Mouse (Mus musculus) thymus, adult 2 months (tissue): ENCODE measurements around the gene Rrp12.

Experiments
- CTCF ChIP-seq: fragments of 200-500 bp; IDR thresholded peaks from 2 replicates; pipeline ENCODE4 v1.5.1; 2012; ENCODE audit warnings: mild to moderate bottlenecking, control low read depth, low read length, moderate library complexity, borderline replicate concordance; ENCODE audit not compliant: control insufficient read depth, poor library complexity, insufficient read depth; ENCODE audit errors: extremely low read depth
- POLR2A ChIP-seq: fragments of 200-500 bp; IDR thresholded peaks from 2 replicates; pipeline ENCODE4 v1.6.1; 2012; ENCODE audit warnings: mild to moderate bottlenecking, low read length, control low read depth, moderate library complexity; ENCODE audit not compliant: control insufficient read depth, poor library complexity, insufficient read depth; ENCODE audit errors: extremely low read depth

DNA sequence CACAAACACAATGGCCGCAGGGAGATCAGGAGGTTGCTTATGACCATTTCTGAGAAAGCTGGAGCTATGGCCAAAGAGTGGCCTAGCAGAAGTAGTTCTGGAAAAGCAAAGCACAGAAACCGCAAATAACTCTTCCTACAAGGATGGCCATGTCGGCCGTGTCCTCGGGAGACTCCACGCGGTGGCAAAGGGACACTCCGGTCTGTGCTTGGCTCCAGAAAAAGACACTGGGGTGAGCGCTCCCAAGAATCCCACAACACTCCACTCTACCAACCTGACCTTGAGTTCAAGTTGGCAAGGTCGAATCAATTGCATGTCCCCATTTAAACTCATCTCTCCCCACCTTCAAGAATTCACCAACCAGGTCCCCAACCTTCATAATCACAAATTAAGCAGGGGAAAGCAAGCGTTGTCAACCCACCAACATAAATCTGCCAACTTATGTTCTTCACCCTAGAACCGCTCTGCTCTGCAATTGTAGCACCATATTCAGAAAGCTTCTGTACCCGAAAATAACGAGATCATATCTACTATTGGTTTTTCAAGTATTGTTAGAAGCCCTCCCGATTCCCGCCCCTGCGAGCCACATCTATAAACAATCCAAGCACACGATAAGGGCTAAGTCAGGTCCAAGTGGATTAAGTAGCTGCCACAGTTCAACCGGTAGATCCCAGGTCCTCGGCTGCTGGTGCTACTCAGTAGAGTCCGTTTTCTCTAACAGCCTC is 49.4 kb downstream of the Rrp12 start:
- TF ChIP-seq CTCF (no peak), POLR2A (no peak)
